Mouse (Mus musculus) lung, postnatal 4 days (tissue): ENCODE results near the gene Tmc3.

Experiments
- DNase-seq, 2 experiments: peaks; one replicate each; pipeline ENCODE4 v3.0.0; 2021

The Tmc3 gene

GRCm38 (mm10) chr7:83584639-83585471 lies at the start of gene Tmc3:
Gene Tmc3, plus strand, starts transcription at chr7:83584927.
- DNase-seq = no peak

- DNase-seq = no peak
These were observed 43.1 kb upstream of the Tmc3 start for GRCm38 (mm10) chr7:83541536-83542169.

GRCm38 (mm10) chr7:83548686-83549352 lies 35.9 kb upstream of the Tmc3 start:
- no peak for DNase-seq

- no peak for DNase-seq
These were observed 35.4 kb upstream of the Tmc3 start for GRCm38 (mm10) chr7:83549353-83549774.

- no peak for DNase-seq
These were observed 34.7 kb upstream of the Tmc3 start for GRCm38 (mm10) chr7:83549951-83550407.

- no peak for DNase-seq
These were observed 30.2 kb upstream of the Tmc3 start for GRCm38 (mm10) chr7:83554477-83554876.

- DNase-seq = no peak
These were observed 28.2 kb upstream of the Tmc3 start for GRCm38 (mm10) chr7:83556488-83556887.

- DNase-seq = no peak
These were observed 25.9 kb upstream of the Tmc3 start for GRCm38 (mm10) chr7:83558741-83559280.

- no peak for DNase-seq
These were observed 25.2 kb upstream of the Tmc3 start for GRCm38 (mm10) chr7:83559495-83559894.

GRCm38 (mm10) chr7:83561849-83562248 lies 22.9 kb upstream of the Tmc3 start:
- no peak for DNase-seq

GRCm38 (mm10) chr7:83564635-83565291 lies 20.0 kb upstream of the Tmc3 start:
- DNase-seq = peak; percentile 61 to 67

GRCm38 (mm10) chr7:83565976-83566375 lies 18.8 kb upstream of the Tmc3 start:
- peak in 1 of 2 experiments; percentile 53 for DNase-seq

- DNase-seq = peak in 1 of 2 experiments; percentile 58
These were observed 16.8 kb upstream of the Tmc3 start for GRCm38 (mm10) chr7:83567841-83568500.

- no peak for DNase-seq
These were observed 15.9 kb upstream of the Tmc3 start for GRCm38 (mm10) chr7:83568815-83569214.

- DNase-seq = no peak
These were observed 15.3 kb upstream of the Tmc3 start for GRCm38 (mm10) chr7:83569436-83569835.

- DNase-seq = no peak
These were observed 13.7 kb upstream of the Tmc3 start for GRCm38 (mm10) chr7:83571077-83571476.

- no peak for DNase-seq
These were observed 12.8 kb upstream of the Tmc3 start for GRCm38 (mm10) chr7:83571901-83572300.

- DNase-seq = no peak
These were observed 12.3 kb upstream of the Tmc3 start for GRCm38 (mm10) chr7:83572451-83572850.

- DNase-seq = no peak
These were observed 3.8 kb upstream of the Tmc3 start for GRCm38 (mm10) chr7:83580946-83581345.

GRCm38 (mm10) chr7:83594056-83594455 lies 9.3 kb downstream of the Tmc3 start:
- no peak for DNase-seq

- DNase-seq = no peak
These were observed 12.3 kb downstream of the Tmc3 start for GRCm38 (mm10) chr7:83597063-83597462.
